Mouse (Mus musculus): ENCODE data around the gene Ccdc62. TPM values are rescaled to one million over a fixed set of nuclear protein-coding genes. Genes with fewer than 3 reads are reported as not detected.
A peak's percentile ranks its signal among the peaks of the same experiment; 100 is the strongest.

Ccdc62 gene
- polyA plus RNA-seq, 1 experiment from 2014 or later: 5.1 TPM

- H3K9ac ChIP-seq (replicated peaks): no peak overlapping the region
- WGBS: 84% methylated on average over 9 of the region's 9 CpGs
- no peak overlapping the region for H3K4me3 ChIP-seq (replicated peaks)
- H3K4me1 ChIP-seq (replicated peaks): peaks cover 88% of the 10 kb centered on the region
- H3K9me3 ChIP-seq: no peaks in the 10 kb centered on the region
- H3K36me3 ChIP-seq: 0 out of 2 replicates have a peak, but pooled peaks cover 8% of the 10 kb centered on the region
- H3K27ac ChIP-seq: no peak overlapping the region
- no peak overlapping the region for H3K4me2 ChIP-seq (replicated peaks)
- no peak for ATAC-seq
- no peaks in the 10 kb centered on the region for H3K27me3 ChIP-seq
These were observed 87.5 kb downstream of the Ccdc62 start for GRCm38 (mm10) chr5:124017941-124018340.

GRCm38 (mm10) chr5:124018651-124019050 is 88.2 kb downstream of the Ccdc62 start:
- 0 out of 2 replicates have a peak, but pooled peaks cover 8% of the 10 kb centered on the region for H3K36me3 ChIP-seq
- 87% methylated on average over 9 of the region's 9 CpGs for WGBS
- no peaks in the 10 kb centered on the region for H3K27me3 ChIP-seq
- ATAC-seq: no peak
- H3K9me3 ChIP-seq: no peaks in the 10 kb centered on the region
- no peak overlapping the region for H3K4me3 ChIP-seq (replicated peaks)
- H3K9ac ChIP-seq (replicated peaks): no peak overlapping the region
- no peak overlapping the region for H3K4me2 ChIP-seq (replicated peaks)
- 0 out of 2 replicates have a peak overlapping the region, but pooled peaks have one; percentile 48 for H3K27ac ChIP-seq
- peaks cover 88% of the 10 kb centered on the region for H3K4me1 ChIP-seq (replicated peaks)

Small RNA genes lying within 50 kb of the gene (microRNA-seq; reads per million reads assigned to microRNA genes)
- 1.0 reads per million for gene Mir7032

Other genes with a start within 250 kb of the Ccdc62 start
- gene Clip1, start 246.1 kb upstream of the Ccdc62 start, polyA plus RNA-seq (2015; fragmentation: Nextera tagmentation; extraction: Ambion mirVana): 81.1 and 81.2 TPM in 2 replicates
- gene Zcchc8, start 209.6 kb upstream of the Ccdc62 start, polyA plus RNA-seq (2015; fragmentation: Nextera tagmentation; extraction: Ambion mirVana): 81.8 and 83.6 TPM in 2 replicates
- gene Rsrc2, start 181.3 kb upstream of the Ccdc62 start, polyA plus RNA-seq (2015; fragmentation: Nextera tagmentation; extraction: Ambion mirVana): 173 and 184 TPM in 2 replicates
- 14.8 TPM in 2 replicates for gene Kntc1, start 181.0 kb upstream of the Ccdc62 start, polyA plus RNA-seq (2015; fragmentation: Nextera tagmentation; extraction: Ambion mirVana)
- not detected in 2 replicates for gene Hcar2, start 65.2 kb upstream of the Ccdc62 start, polyA plus RNA-seq (2015; fragmentation: Nextera tagmentation; extraction: Ambion mirVana)
- gene Hcar1, start 50.7 kb upstream of the Ccdc62 start, polyA plus RNA-seq (2015; fragmentation: Nextera tagmentation; extraction: Ambion mirVana): 0.08 and 0.30 TPM in 2 replicates
- 145 and 162 TPM in 2 replicates for gene Denr, start 23.5 kb upstream of the Ccdc62 start, polyA plus RNA-seq (2015; fragmentation: Nextera tagmentation; extraction: Ambion mirVana)
- 3.3 and 4.3 TPM in 2 replicates for gene Gm43518, start 3.3 kb upstream of the Ccdc62 start, polyA plus RNA-seq (2015; fragmentation: Nextera tagmentation; extraction: Ambion mirVana)
- gene Hip1r, start 42.9 kb downstream of the Ccdc62 start, polyA plus RNA-seq (2015; fragmentation: Nextera tagmentation; extraction: Ambion mirVana): 19.0 and 20.1 TPM in 2 replicates
- 71.5 and 79.3 TPM in 2 replicates for gene Vps37b, start 101.6 kb downstream of the Ccdc62 start, polyA plus RNA-seq (2015; fragmentation: Nextera tagmentation; extraction: Ambion mirVana)
- gene Abcb9, start 165.1 kb downstream of the Ccdc62 start, polyA plus RNA-seq (2015; fragmentation: Nextera tagmentation; extraction: Ambion mirVana): 4.7 and 4.9 TPM in 2 replicates
- 25.4 and 30.6 TPM in 2 replicates for gene Ogfod2, start 181.6 kb downstream of the Ccdc62 start, polyA plus RNA-seq (2015; fragmentation: Nextera tagmentation; extraction: Ambion mirVana)
- gene Arl6ip4, start 185.4 kb downstream of the Ccdc62 start, polyA plus RNA-seq (2015; fragmentation: Nextera tagmentation; extraction: Ambion mirVana): 82.3 and 85.8 TPM in 2 replicates

Measured in midbrain, embryonic 13.5 days (tissue).